Mouse (Mus musculus) liver, postnatal 0 days (tissue): Measurements from ENCODE around the gene Agfg2. TPM values are rescaled to one million over a fixed set of nuclear protein-coding genes. Genes with fewer than 3 reads are reported as not detected.

Source experiments
- ATAC-seq: fragments of 200-750 bp; cut with Nextera tagmentation; 2 replicates; pipeline ENCODE4 v1.8.0; 2017; ENCODE audit warnings: mild to moderate bottlenecking, moderate library complexity
- DNase-seq: peaks from one replicate; pipeline ENCODE4 v3.0.0-alpha.2; 2016
- H3K27ac ChIP-seq: fragments of 300-500 bp; sonication (generic); 2 replicates; pipeline ENCODE4 v1.5.1; 2014; ENCODE audit warnings: antibody characterized with exemption, moderate library complexity, mild to moderate bottlenecking, low read depth
- H3K27me3 ChIP-seq: fragments of 300-500 bp; sonication (generic); 2 replicates; pipeline ENCODE4 v1.6.1; 2014; ENCODE audit warnings: low read length, control low read depth, mixed read lengths; ENCODE audit not compliant: insufficient read depth
- H3K36me3 ChIP-seq: fragments of 300-500 bp; sonication (generic); replicated peaks from 2 replicates; pipeline ENCODE4 v1.6.1; 2014; ENCODE audit warnings: mild to moderate bottlenecking, control low read depth, low read length, moderate library complexity, mixed read lengths; ENCODE audit not compliant: insufficient read depth
- H3K4me1 ChIP-seq: fragments of 300-500 bp; sonication (generic); 2 replicates; pipeline ENCODE4 v1.6.1; 2014; ENCODE audit warnings: antibody characterized with exemption, mild to moderate bottlenecking, control low read depth; ENCODE audit not compliant: insufficient read depth
- H3K4me2 ChIP-seq: fragments of 300-500 bp; sonication (generic); 2 replicates; pipeline ENCODE4 v1.6.1; 2014; ENCODE audit warnings: low read depth, mild to moderate bottlenecking, low read length, moderate library complexity, mixed read lengths
- H3K4me3 ChIP-seq: fragments of 300-500 bp; sonication (generic); 2 replicates; pipeline ENCODE4 v1.5.1; 2014; ENCODE audit warnings: low read depth, low read length
- H3K9ac ChIP-seq: fragments of 300-500 bp; sonication (generic); replicated peaks from 2 replicates; pipeline ENCODE4 v1.6.1; 2014; ENCODE audit warnings: mild to moderate bottlenecking, moderate library complexity
- H3K9me3 ChIP-seq: fragments of 300-500 bp; sonication (generic); 2 replicates; pipeline ENCODE4 v1.6.1; 2016; ENCODE audit warnings: mild to moderate bottlenecking, control low read depth, low read length, mixed read lengths
- CTCF ChIP-seq: sonication (generic); IDR thresholded peaks from 2 replicates; pipeline ENCODE4 v1.5.1; 2016; ENCODE audit warnings: antibody characterized with exemption, low read depth
- EP300 ChIP-seq: IDR thresholded peaks from 2 replicates; pipeline ENCODE4 v1.6.1; 2016; ENCODE audit warnings: antibody characterized with exemption, low read depth, mild to moderate bottlenecking
- WGBS: fragments of 180-500 bp; shearing (Covaris S2); extraction: QIAGEN DNeasy Blood & Tissue Kit; methylation state at CpG from one replicate; pipeline ENCODE4 v1.1.7; 2014; ENCODE audit not compliant: insufficient replicate concordance; 5-methylcytosine and 5-hydroxymethylcytosine counted together
- polyA plus RNA-seq: library from polyadenylated mRNA; unstranded; fragments of >200 nt; fragmentation: Nextera tagmentation; extraction: Ambion mirVana; gene quantifications from 2 replicates; pipeline ENCODE4 v1.2.1, GENCODE M21; 2015

The Agfg2 gene
- polyA plus RNA-seq, 1 experiment from 2014 or later, result 29.5 TPM

DNA sequence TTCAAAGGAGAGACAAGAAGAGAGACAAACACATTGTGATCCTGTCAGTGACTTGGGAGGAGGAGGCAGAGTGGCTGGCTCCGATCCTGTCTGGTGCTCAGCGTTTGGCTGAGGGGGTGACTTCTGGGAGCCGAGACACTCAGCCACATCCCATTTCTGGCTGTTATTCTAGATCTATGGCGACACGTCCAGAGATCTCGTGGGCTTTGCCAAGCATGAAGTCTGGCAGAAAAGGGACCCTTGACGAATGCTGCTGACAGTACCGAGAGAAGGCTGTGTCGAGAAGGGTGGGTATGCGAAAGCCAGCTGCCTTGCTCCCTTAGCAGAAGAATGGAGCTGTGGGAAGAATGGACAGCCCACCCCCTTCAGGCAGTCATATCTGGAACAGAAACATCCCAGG lies 15.6 kb downstream of the Agfg2 start:
- H3K27me3 ChIP-seq, result no peaks in the 10 kb centered on the region
- DNase-seq (no peak), ATAC-seq (no peak)
- no peak overlapping the region for H3K4me3 ChIP-seq
- no peaks in the 10 kb centered on the region for H3K9me3 ChIP-seq
- no peak overlapping the region for H3K4me2 ChIP-seq
- peaks cover 33% of the 10 kb centered on the region for H3K36me3 ChIP-seq
- WGBS, result 88% methylated on average over 10 of the region's 10 CpGs
- no peak overlapping the region; the same call in 1 of the 2 replicates for H3K9ac ChIP-seq
- peaks cover 35% of the 10 kb centered on the region for H3K4me1 ChIP-seq
- TF ChIP-seq EP300 (no peak), CTCF (no peak)
- H3K27ac ChIP-seq, result 0 out of 2 replicates have a peak overlapping the region, but pooled peaks have one; percentile 39

GRCm38 (mm10) chr5:137663057-137663456 lies 21.5 kb downstream of the Agfg2 start:
- peaks cover 3% of the 10 kb centered on the region; the same call in 1 of the 2 replicates for H3K4me1 ChIP-seq
- no peak overlapping the region for H3K4me2 ChIP-seq
- ATAC-seq (no peak), DNase-seq (no peak)
- H3K9me3 ChIP-seq, result no peaks in the 10 kb centered on the region
- no peak for TF ChIP-seq CTCF
- TF ChIP-seq EP300, result no peak
- H3K9ac ChIP-seq, result no peak overlapping the region
- no peak overlapping the region for H3K4me3 ChIP-seq
- H3K27ac ChIP-seq, result no peak overlapping the region
- WGBS, result 84% methylated on average over 9 of the region's 9 CpGs
- no peaks in the 10 kb centered on the region for H3K27me3 ChIP-seq
- peaks cover 79% of the 10 kb centered on the region for H3K36me3 ChIP-seq

DNA sequence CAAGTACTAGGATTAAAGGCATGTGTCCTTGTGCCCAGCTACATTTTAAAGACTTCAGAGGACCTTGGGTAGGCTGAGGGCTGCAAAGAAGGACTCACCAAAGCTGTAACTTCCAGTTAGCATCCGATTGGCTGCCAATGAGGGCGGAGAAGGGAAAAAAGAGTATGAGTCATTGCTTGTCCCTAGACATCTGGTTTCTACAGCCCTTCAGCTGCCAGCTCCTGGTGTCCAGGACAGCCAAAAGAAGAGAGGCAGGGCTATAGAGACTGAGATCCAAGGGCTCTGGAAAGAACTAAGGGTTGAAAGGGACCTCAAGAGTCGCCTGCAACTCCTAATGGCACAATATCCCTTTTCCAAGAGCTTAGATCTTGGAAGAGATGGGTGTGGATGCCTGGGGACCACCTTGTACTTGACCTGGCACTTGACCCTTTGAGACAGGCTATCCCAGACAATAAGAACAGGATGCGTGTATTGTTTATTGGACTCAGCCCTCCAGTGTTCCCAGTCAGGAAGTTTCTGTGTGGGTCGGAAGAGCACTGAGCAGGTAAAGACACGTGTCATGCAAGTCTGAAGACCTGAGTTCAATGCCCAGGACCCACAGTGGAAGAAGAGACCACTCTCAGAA lies 24.4 kb downstream of the Agfg2 start:
- Histone ChIP-seq H3K4me2 (no peak overlapping the region), H3K36me3 (peaks cover 64% of the 10 kb centered on the region), H3K4me3 (no peak overlapping the region), H3K27me3 (no peaks in the 10 kb centered on the region), H3K27ac (peak overlapping the region; percentile 22; the same call in 1 of the 2 replicates), H3K9ac (no peak overlapping the region), H3K4me1 (peaks cover 3% of the 10 kb centered on the region; the same call in 1 of the 2 replicates), H3K9me3 (no peaks in the 10 kb centered on the region)
- ATAC-seq (no peak), DNase-seq (no peak)
- 87% methylated on average over 6 of the region's 6 CpGs for WGBS
- TF ChIP-seq CTCF (no peak), EP300 (peak; percentile 39; the same call in 1 of the 2 replicates)

DNA sequence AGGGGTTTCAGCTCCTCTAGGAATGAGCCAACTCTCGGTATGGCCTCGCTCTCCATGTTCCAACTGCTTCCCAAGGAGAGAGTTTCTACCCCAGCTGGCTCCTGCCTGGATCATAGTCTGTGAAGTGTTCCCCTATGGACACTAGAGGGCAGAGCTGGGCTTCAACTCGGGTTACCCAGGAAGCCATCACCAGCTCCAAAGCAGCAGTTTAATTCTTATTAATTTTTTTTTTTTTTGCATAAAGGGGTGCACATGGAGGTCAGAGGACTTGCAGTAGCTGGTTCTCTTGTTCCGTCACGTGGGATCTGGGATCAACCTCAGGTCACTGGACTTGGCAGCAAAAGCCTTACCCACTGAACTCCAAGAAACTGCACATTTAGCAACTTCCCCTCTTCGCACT lies 27.5 kb downstream of the Agfg2 start:
- Histone ChIP-seq H3K4me1 (peaks cover 3% of the 10 kb centered on the region; the same call in 1 of the 2 replicates), H3K27me3 (no peaks in the 10 kb centered on the region), H3K27ac (no peak overlapping the region; the same call in 1 of the 2 replicates), H3K4me2 (no peak overlapping the region), H3K4me3 (no peak overlapping the region), H3K9ac (no peak overlapping the region), H3K36me3 (peaks cover 63% of the 10 kb centered on the region), H3K9me3 (no peaks in the 10 kb centered on the region)
- peak; percentile 70 for DNase-seq
- peak; percentile 42 for ATAC-seq
- TF ChIP-seq CTCF (peak; percentile 87), EP300 (0 out of 2 replicates have a peak, but pooled peaks have one; percentile 12)
- WGBS, result 44% methylated on average over 6 of the region's 6 CpGs

- Histone ChIP-seq H3K9ac (no peak overlapping the region), H3K4me1 (no peaks in the 10 kb centered on the region; the same call in 1 of the 2 replicates), H3K27me3 (no peaks in the 10 kb centered on the region), H3K27ac (no peak overlapping the region), H3K9me3 (no peaks in the 10 kb centered on the region), H3K4me2 (no peak overlapping the region), H3K4me3 (no peak overlapping the region), H3K36me3 (peaks cover 56% of the 10 kb centered on the region)
- DNase-seq (no peak), ATAC-seq (peak; percentile 36)
- WGBS, result 65% methylated on average over 7 of the region's 7 CpGs
- TF ChIP-seq CTCF, result peak; percentile 70
- TF ChIP-seq EP300, result no peak
These were observed 29.8 kb downstream of the Agfg2 start for GRCm38 (mm10) chr5:137654746-137655145.

DNA sequence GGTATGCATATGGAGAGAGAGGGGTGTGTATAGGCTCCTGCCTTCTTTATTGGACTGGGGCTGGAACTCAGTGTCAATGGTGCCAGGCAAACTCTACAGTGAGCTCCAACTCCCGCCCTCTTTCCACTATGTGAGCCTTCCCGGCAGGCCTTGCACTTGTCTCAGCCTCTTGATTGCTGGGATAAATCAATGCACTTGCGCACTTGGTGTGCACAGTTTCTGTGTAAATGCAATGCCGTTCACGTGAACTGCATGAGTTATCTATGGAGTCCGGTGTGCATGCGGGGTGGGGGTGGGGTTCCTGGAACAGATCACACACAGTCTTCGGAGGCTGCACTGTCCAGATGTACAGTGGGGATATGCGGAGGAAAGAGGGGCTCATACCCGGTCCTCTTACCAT lies 31.2 kb downstream of the Agfg2 start:
- no peak overlapping the region for H3K9ac ChIP-seq
- 86% methylated on average over 10 of the region's 10 CpGs for WGBS
- no peaks in the 10 kb centered on the region for H3K9me3 ChIP-seq
- TF ChIP-seq EP300, result no peak
- DNase-seq, result no peak
- H3K27me3 ChIP-seq, result no peaks in the 10 kb centered on the region
- H3K27ac ChIP-seq, result no peak overlapping the region
- no peak overlapping the region for H3K4me2 ChIP-seq
- ATAC-seq, result no peak
- peaks cover 50% of the 10 kb centered on the region for H3K36me3 ChIP-seq
- H3K4me1 ChIP-seq, result peaks cover under 1% of the 10 kb centered on the region; the same call in 1 of the 2 replicates
- H3K4me3 ChIP-seq, result no peak overlapping the region
